Mouse (Mus musculus): Measurements from ENCODE around the gene Nr5a2. TPM values are rescaled to one million over a fixed set of nuclear protein-coding genes. Genes with fewer than 3 reads are reported as not detected.

Gene Nr5a2
- polyA plus RNA-seq, 1 experiment from 2014 or later: 3.1 TPM

- 45% methylated on average over 2 of the region's 2 CpGs for WGBS (ENCODE audit: insufficient replicate concordance)
- H3K36me3 ChIP-seq (replicated peaks; ENCODE audit: insufficient read depth, low read length): no peaks in the 10 kb centered on the region
- peaks cover 15% of the 10 kb centered on the region for H3K4me1 ChIP-seq (ENCODE audit: insufficient read depth)
- no peaks in the 10 kb centered on the region for H3K9me3 ChIP-seq (ENCODE audit: low read length)
- H3K4me3 ChIP-seq (ENCODE audit: low read depth, low read length): no peak overlapping the region
- no peak for TF ChIP-seq EP300 (IDR thresholded peaks at IDR 0.05; ENCODE audit: low read depth)
- TF ChIP-seq CTCF (IDR thresholded peaks at IDR 0.05; ENCODE audit: low read depth): no peak
- ATAC-seq (no peak), DNase-seq (no peak)
- H3K9ac ChIP-seq (replicated peaks): no peak overlapping the region
- H3K27me3 ChIP-seq (ENCODE audit: insufficient read depth, low read length): no peaks in the 10 kb centered on the region
- H3K4me2 ChIP-seq (ENCODE audit: low read depth, low read length): no peak overlapping the region
- peak overlapping the region; percentile 88 for H3K27ac ChIP-seq (ENCODE audit: low read depth)
Measured at GRCm38 (mm10) chr1:136894753-136895152, 65.5 kb downstream of the Nr5a2 start.

GRCm38 (mm10) chr1:136893162-136893561 is 67.1 kb downstream of the Nr5a2 start:
- DNase-seq (no peak), ATAC-seq (no peak)
- WGBS (ENCODE audit: insufficient replicate concordance): 79% methylated on average over 6 of the region's 6 CpGs

GRCm38 (mm10) chr1:136890439-136890838 is 69.8 kb downstream of the Nr5a2 start:
- Histone ChIP-seq H3K4me3 (ENCODE audit: low read depth, low read length) (no peak overlapping the region), H3K9ac (replicated peaks) (no peak overlapping the region), H3K27me3 (ENCODE audit: insufficient read depth, low read length) (no peaks in the 10 kb centered on the region), H3K36me3 (replicated peaks; ENCODE audit: insufficient read depth, low read length) (no peaks in the 10 kb centered on the region), H3K4me2 (ENCODE audit: low read depth, low read length) (no peak overlapping the region), H3K4me1 (ENCODE audit: insufficient read depth) (peaks cover 10% of the 10 kb centered on the region; the same call in 1 of the 2 replicates), H3K27ac (ENCODE audit: low read depth) (no peak overlapping the region), H3K9me3 (ENCODE audit: low read length) (no peaks in the 10 kb centered on the region)
- ATAC-seq: no peak
- DNase-seq: no peak
- TF ChIP-seq EP300 (IDR thresholded peaks at IDR 0.05; ENCODE audit: low read depth) (no peak), CTCF (IDR thresholded peaks at IDR 0.05; ENCODE audit: low read depth) (no peak)
- WGBS (ENCODE audit: insufficient replicate concordance): 56% methylated on average over 7 of the region's 7 CpGs

More at GRCm38 (mm10) chr1:136893162-136893561, 67.1 kb downstream of the Nr5a2 start:
- Histone ChIP-seq H3K27me3 (ENCODE audit: insufficient read depth, low read length) (no peaks in the 10 kb centered on the region), H3K27ac (ENCODE audit: low read depth) (no peak overlapping the region), H3K9me3 (ENCODE audit: low read length) (no peaks in the 10 kb centered on the region), H3K4me1 (ENCODE audit: insufficient read depth) (peaks cover 15% of the 10 kb centered on the region), H3K9ac (replicated peaks) (no peak overlapping the region), H3K4me2 (ENCODE audit: low read depth, low read length) (no peak overlapping the region), H3K36me3 (replicated peaks; ENCODE audit: insufficient read depth, low read length) (no peaks in the 10 kb centered on the region), H3K4me3 (ENCODE audit: low read depth, low read length) (no peak overlapping the region)
- no peak for TF ChIP-seq CTCF (IDR thresholded peaks at IDR 0.05; ENCODE audit: low read depth)
- no peak for TF ChIP-seq EP300 (IDR thresholded peaks at IDR 0.05; ENCODE audit: low read depth)

GRCm38 (mm10) chr1:136888704-136889103 is 71.5 kb downstream of the Nr5a2 start:
- ATAC-seq (no peak), DNase-seq (no peak)
- H3K36me3 ChIP-seq (replicated peaks; ENCODE audit: insufficient read depth, low read length): no peaks in the 10 kb centered on the region
- no peak overlapping the region for H3K4me3 ChIP-seq (ENCODE audit: low read depth, low read length)
- peaks cover 3% of the 10 kb centered on the region; the same call in 1 of the 2 replicates for H3K4me1 ChIP-seq (ENCODE audit: insufficient read depth)
- TF ChIP-seq EP300 (IDR thresholded peaks at IDR 0.05; ENCODE audit: low read depth) (no peak), CTCF (IDR thresholded peaks at IDR 0.05; ENCODE audit: low read depth) (no peak)
- no peaks in the 10 kb centered on the region for H3K27me3 ChIP-seq (ENCODE audit: insufficient read depth, low read length)
- WGBS (ENCODE audit: insufficient replicate concordance): 75% methylated on average over 6 of the region's 6 CpGs
- no peak overlapping the region for H3K9ac ChIP-seq (replicated peaks)
- H3K9me3 ChIP-seq (ENCODE audit: low read length): no peaks in the 10 kb centered on the region
- H3K27ac ChIP-seq (ENCODE audit: low read depth): no peak overlapping the region
- no peak overlapping the region for H3K4me2 ChIP-seq (ENCODE audit: low read depth, low read length)

GRCm38 (mm10) chr1:136886678-136887077 is 73.6 kb downstream of the Nr5a2 start:
- no peak for ATAC-seq

GRCm38 (mm10) chr1:136883458-136884174 is 76.6 kb downstream of the Nr5a2 start:
- Histone ChIP-seq H3K36me3 (replicated peaks; ENCODE audit: insufficient read depth, low read length) (peaks cover 6% of the 10 kb centered on the region), H3K27me3 (ENCODE audit: insufficient read depth, low read length) (no peaks in the 10 kb centered on the region), H3K4me2 (ENCODE audit: low read depth, low read length) (no peak overlapping the region), H3K9ac (replicated peaks) (no peak overlapping the region), H3K4me3 (ENCODE audit: low read depth, low read length) (no peak overlapping the region), H3K9me3 (ENCODE audit: low read length) (no peaks in the 10 kb centered on the region), H3K27ac (ENCODE audit: low read depth) (no peak overlapping the region), H3K4me1 (ENCODE audit: insufficient read depth) (no peaks in the 10 kb centered on the region)
- no peak for TF ChIP-seq CTCF (IDR thresholded peaks at IDR 0.05; ENCODE audit: low read depth)
- TF ChIP-seq EP300 (IDR thresholded peaks at IDR 0.05; ENCODE audit: low read depth): no peak
- 81% methylated on average over 13 of the region's 13 CpGs for WGBS (ENCODE audit: insufficient replicate concordance)
- DNase-seq (no peak), ATAC-seq (no peak)

More at GRCm38 (mm10) chr1:136886678-136887077, 73.6 kb downstream of the Nr5a2 start:
- no peaks in the 10 kb centered on the region for H3K27me3 ChIP-seq (ENCODE audit: insufficient read depth, low read length)
- no peak overlapping the region for H3K4me3 ChIP-seq (ENCODE audit: low read depth, low read length)
- DNase-seq: peak; percentile 50
- TF ChIP-seq CTCF (IDR thresholded peaks at IDR 0.05; ENCODE audit: low read depth) (no peak), EP300 (IDR thresholded peaks at IDR 0.05; ENCODE audit: low read depth) (no peak)
- H3K9ac ChIP-seq (replicated peaks): no peak overlapping the region
- H3K36me3 ChIP-seq (replicated peaks; ENCODE audit: insufficient read depth, low read length): no peaks in the 10 kb centered on the region
- no peak overlapping the region for H3K4me2 ChIP-seq (ENCODE audit: low read depth, low read length)
- no peaks in the 10 kb centered on the region for H3K9me3 ChIP-seq (ENCODE audit: low read length)
- peaks cover 3% of the 10 kb centered on the region; the same call in 1 of the 2 replicates for H3K4me1 ChIP-seq (ENCODE audit: insufficient read depth)
- 27% methylated on average over 6 of the region's 6 CpGs for WGBS (ENCODE audit: insufficient replicate concordance)
- H3K27ac ChIP-seq (ENCODE audit: low read depth): no peak overlapping the region

Measured in liver, postnatal 0 days (tissue).